Mouse (Mus musculus): ENCODE results near the gene Usp32. TPM values are rescaled to one million over a fixed set of nuclear protein-coding genes. Genes with fewer than 3 reads are reported as not detected.

Usp32 gene
- polyA plus RNA-seq, 1 experiment from 2014 or later = 4.1 TPM

GRCm38 (mm10) chr11:84967113-84967512 is 172.8 kb downstream of the Usp32 start:
- no peaks in the 10 kb centered on the region for H3K9me3 ChIP-seq (replicated peaks; ENCODE audit: low read length)
- H3K36me3 ChIP-seq (ENCODE audit: insufficient read depth, low read length) = no peaks in the 10 kb centered on the region
- H3K27ac ChIP-seq = 0 out of 2 replicates have a peak overlapping the region, but pooled peaks have one; percentile 9
- no peak overlapping the region for H3K9ac ChIP-seq (ENCODE audit: low read depth, low read length)
- WGBS = 43% methylated on average over 5 of the region's 5 CpGs
- TF ChIP-seq CTCF (IDR thresholded peaks at IDR 0.05; ENCODE audit: low read depth) = no peak
- H3K4me3 ChIP-seq (replicated peaks; ENCODE audit: low read depth, low read length) = no peak overlapping the region
- DNase-seq (ENCODE audit: low spot score) = no peak
- no peak for ATAC-seq (replicated peaks; ENCODE audit: low FRiP score, low read depth)
- H3K4me2 ChIP-seq (ENCODE audit: low read length) = no peak overlapping the region
- H3K27me3 ChIP-seq (ENCODE audit: insufficient read depth, low read length) = no peaks in the 10 kb centered on the region
- no peaks in the 10 kb centered on the region for H3K4me1 ChIP-seq (replicated peaks; ENCODE audit: insufficient read depth, low read length)

GRCm38 (mm10) chr11:84966696-84967095 is 173.3 kb downstream of the Usp32 start:
- no peaks in the 10 kb centered on the region for H3K9me3 ChIP-seq (replicated peaks; ENCODE audit: low read length)
- no peaks in the 10 kb centered on the region for H3K36me3 ChIP-seq (ENCODE audit: insufficient read depth, low read length)
- H3K9ac ChIP-seq (ENCODE audit: low read depth, low read length) = no peak overlapping the region
- no peak for TF ChIP-seq CTCF (IDR thresholded peaks at IDR 0.05; ENCODE audit: low read depth)
- ATAC-seq (replicated peaks; ENCODE audit: low FRiP score, low read depth) = no peak
- H3K4me2 ChIP-seq (ENCODE audit: low read length) = no peak overlapping the region
- no peaks in the 10 kb centered on the region for H3K4me1 ChIP-seq (replicated peaks; ENCODE audit: insufficient read depth, low read length)
- 62% methylated on average over 4 of the region's 4 CpGs for WGBS
- no peak overlapping the region for H3K27ac ChIP-seq
- DNase-seq (ENCODE audit: low spot score) = no peak
- no peaks in the 10 kb centered on the region for H3K27me3 ChIP-seq (ENCODE audit: insufficient read depth, low read length)
- H3K4me3 ChIP-seq (replicated peaks; ENCODE audit: low read depth, low read length) = no peak overlapping the region

- DNase-seq (ENCODE audit: low spot score) (no peak), ATAC-seq (replicated peaks; ENCODE audit: low FRiP score, low read depth) (no peak)
- Histone ChIP-seq H3K36me3 (ENCODE audit: insufficient read depth, low read length) (no peaks in the 10 kb centered on the region), H3K4me2 (ENCODE audit: low read length) (no peak overlapping the region), H3K9me3 (replicated peaks; ENCODE audit: low read length) (no peaks in the 10 kb centered on the region), H3K9ac (ENCODE audit: low read depth, low read length) (no peak overlapping the region), H3K4me1 (replicated peaks; ENCODE audit: insufficient read depth, low read length) (peaks cover 16% of the 10 kb centered on the region), H3K27ac (no peak overlapping the region), H3K4me3 (replicated peaks; ENCODE audit: low read depth, low read length) (no peak overlapping the region), H3K27me3 (ENCODE audit: insufficient read depth, low read length) (no peaks in the 10 kb centered on the region)
- WGBS = 52% methylated on average over 3 of the region's 3 CpGs
- no peak for TF ChIP-seq CTCF (IDR thresholded peaks at IDR 0.05; ENCODE audit: low read depth)
Measured at GRCm38 (mm10) chr11:84963556-84963955, 176.4 kb downstream of the Usp32 start.

DNA sequence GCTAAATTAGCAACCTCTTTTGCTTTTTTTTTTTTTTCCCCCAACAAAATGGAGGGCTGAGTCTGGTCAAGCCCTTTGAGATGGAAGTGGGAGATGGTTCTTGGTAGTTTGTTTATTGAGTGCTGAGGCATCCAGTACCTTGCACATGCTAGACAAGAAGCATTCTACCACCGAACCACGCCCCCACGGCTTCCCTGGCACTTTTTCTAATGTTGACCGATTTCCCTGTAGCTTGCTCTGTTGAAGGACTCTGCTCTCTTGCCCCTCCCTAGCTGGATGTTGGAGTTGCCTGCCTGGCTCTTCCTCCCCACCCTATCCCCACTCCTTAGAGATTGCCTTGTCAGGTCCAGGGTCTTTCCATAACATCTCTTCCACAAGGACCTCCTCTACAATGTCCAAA is 177.4 kb downstream of the Usp32 start:
- ATAC-seq (replicated peaks; ENCODE audit: low FRiP score, low read depth) (no peak), DNase-seq (ENCODE audit: low spot score) (no peak)
- Histone ChIP-seq H3K4me1 (replicated peaks; ENCODE audit: insufficient read depth, low read length) (peaks cover 23% of the 10 kb centered on the region), H3K9me3 (replicated peaks; ENCODE audit: low read length) (no peaks in the 10 kb centered on the region), H3K36me3 (ENCODE audit: insufficient read depth, low read length) (no peaks in the 10 kb centered on the region), H3K9ac (ENCODE audit: low read depth, low read length) (no peak overlapping the region), H3K27me3 (ENCODE audit: insufficient read depth, low read length) (0 out of 2 replicates have a peak, but pooled peaks cover 5% of the 10 kb centered on the region), H3K4me3 (replicated peaks; ENCODE audit: low read depth, low read length) (no peak overlapping the region), H3K27ac (no peak overlapping the region), H3K4me2 (ENCODE audit: low read length) (no peak overlapping the region)
- no peak for TF ChIP-seq CTCF (IDR thresholded peaks at IDR 0.05; ENCODE audit: low read depth)
- 83% methylated on average over 4 of the region's 4 CpGs for WGBS

- no peak for TF ChIP-seq CTCF (IDR thresholded peaks at IDR 0.05; ENCODE audit: low read depth)
- no peak overlapping the region for H3K4me2 ChIP-seq (ENCODE audit: low read length)
- H3K9ac ChIP-seq (ENCODE audit: low read depth, low read length) = no peak overlapping the region
- H3K4me1 ChIP-seq (replicated peaks; ENCODE audit: insufficient read depth, low read length) = peaks cover 23% of the 10 kb centered on the region
- no peak overlapping the region for H3K27ac ChIP-seq
- WGBS = 87% methylated on average over 4 of the region's 4 CpGs
- no peak overlapping the region for H3K4me3 ChIP-seq (replicated peaks; ENCODE audit: low read depth, low read length)
- DNase-seq (ENCODE audit: low spot score) = no peak
- no peaks in the 10 kb centered on the region for H3K36me3 ChIP-seq (ENCODE audit: insufficient read depth, low read length)
- H3K9me3 ChIP-seq (replicated peaks; ENCODE audit: low read length) = no peaks in the 10 kb centered on the region
- H3K27me3 ChIP-seq (ENCODE audit: insufficient read depth, low read length) = 0 out of 2 replicates have a peak, but pooled peaks cover 5% of the 10 kb centered on the region
- ATAC-seq (replicated peaks; ENCODE audit: low FRiP score, low read depth) = no peak
Measured at GRCm38 (mm10) chr11:84961571-84961970, 178.4 kb downstream of the Usp32 start.

- Histone ChIP-seq H3K27ac (no peak overlapping the region), H3K27me3 (ENCODE audit: insufficient read depth, low read length) (0 out of 2 replicates have a peak, but pooled peaks cover 5% of the 10 kb centered on the region), H3K4me1 (replicated peaks; ENCODE audit: insufficient read depth, low read length) (peaks cover 23% of the 10 kb centered on the region), H3K4me3 (replicated peaks; ENCODE audit: low read depth, low read length) (no peak overlapping the region), H3K9ac (ENCODE audit: low read depth, low read length) (no peak overlapping the region), H3K4me2 (ENCODE audit: low read length) (no peak overlapping the region), H3K9me3 (replicated peaks; ENCODE audit: low read length) (no peaks in the 10 kb centered on the region), H3K36me3 (ENCODE audit: insufficient read depth, low read length) (no peaks in the 10 kb centered on the region)
- TF ChIP-seq CTCF (IDR thresholded peaks at IDR 0.05; ENCODE audit: low read depth) = no peak
- DNase-seq (ENCODE audit: low spot score) (no peak), ATAC-seq (replicated peaks; ENCODE audit: low FRiP score, low read depth) (no peak)
- 76% methylated on average over 6 of the region's 6 CpGs for WGBS
Measured at GRCm38 (mm10) chr11:84960780-84961179, 179.2 kb downstream of the Usp32 start.

- Histone ChIP-seq H3K36me3 (ENCODE audit: insufficient read depth, low read length) (no peaks in the 10 kb centered on the region), H3K9ac (ENCODE audit: low read depth, low read length) (no peak overlapping the region), H3K4me1 (replicated peaks; ENCODE audit: insufficient read depth, low read length) (peaks cover 23% of the 10 kb centered on the region), H3K27me3 (ENCODE audit: insufficient read depth, low read length) (0 out of 2 replicates have a peak, but pooled peaks cover 5% of the 10 kb centered on the region), H3K9me3 (replicated peaks; ENCODE audit: low read length) (no peaks in the 10 kb centered on the region), H3K27ac (peak overlapping the region; percentile 75; the same call in 1 of the 2 replicates), H3K4me2 (ENCODE audit: low read length) (peak overlapping the region; percentile 59), H3K4me3 (replicated peaks; ENCODE audit: low read depth, low read length) (no peak overlapping the region)
- DNase-seq (ENCODE audit: low spot score) (no peak), ATAC-seq (replicated peaks; ENCODE audit: low FRiP score, low read depth) (no peak)
- TF ChIP-seq CTCF (IDR thresholded peaks at IDR 0.05; ENCODE audit: low read depth) = no peak
- whole genome bisulfite sequencing = 35% methylated on average over 3 of the region's 3 CpGs
Measured at GRCm38 (mm10) chr11:84960291-84960690, 179.7 kb downstream of the Usp32 start.

Measured in kidney, postnatal 0 days (tissue).